Mouse (Mus musculus) cerebellum, adult (tissue): Measurements from ENCODE around the gene Llgl1.

Experiments used
- ATAC-seq: cut with Nextera tagmentation; 2 replicates; pipeline ENCODE4 v1.9.2; 2017; ENCODE audit warnings: mild to moderate bottlenecking, moderate library complexity, mixed read lengths; ENCODE audit not compliant: insufficient number of reproducible peaks, low FRiP score, low TSS enrichment

The Llgl1 gene

GRCm38 (mm10) chr11:60699524-60700075, at the start of gene Llgl1:
Gene Llgl1, plus strand, starts transcription at chr11:60699723.
- peak; percentile 87 for ATAC-seq

- no peak for ATAC-seq
Observed at GRCm38 (mm10) chr11:60696165-60696564, 3.4 kb upstream of the Llgl1 start.

- ATAC-seq = no peak
Observed at GRCm38 (mm10) chr11:60697561-60697960, 2.0 kb upstream of the Llgl1 start.

- no peak for ATAC-seq
Observed at GRCm38 (mm10) chr11:60698806-60699523, 558 bp upstream of the Llgl1 start.

GRCm38 (mm10) chr11:60700320-60701185, 1.0 kb downstream of the Llgl1 start:
- no peak for ATAC-seq

GRCm38 (mm10) chr11:60701611-60702010, 2.1 kb downstream of the Llgl1 start:
- ATAC-seq = no peak

GRCm38 (mm10) chr11:60703131-60703530, 3.6 kb downstream of the Llgl1 start:
- no peak for ATAC-seq

- no peak for ATAC-seq
Observed at GRCm38 (mm10) chr11:60704023-60704880, 4.7 kb downstream of the Llgl1 start.

- ATAC-seq = no peak
Observed at GRCm38 (mm10) chr11:60705255-60705654, 5.7 kb downstream of the Llgl1 start.

GRCm38 (mm10) chr11:60706076-60706475, 6.6 kb downstream of the Llgl1 start:
- no peak for ATAC-seq

GRCm38 (mm10) chr11:60706696-60707480, 7.4 kb downstream of the Llgl1 start:
- no peak for ATAC-seq

GRCm38 (mm10) chr11:60707672-60708071, 8.1 kb downstream of the Llgl1 start:
- no peak for ATAC-seq

GRCm38 (mm10) chr11:60708631-60709030, 9.1 kb downstream of the Llgl1 start:
- no peak for ATAC-seq

GRCm38 (mm10) chr11:60709481-60710465, 10.2 kb downstream of the Llgl1 start:
- no peak for ATAC-seq

- ATAC-seq = no peak
Observed at GRCm38 (mm10) chr11:60711218-60711617, 11.7 kb downstream of the Llgl1 start.

GRCm38 (mm10) chr11:60712040-60712439, 12.5 kb downstream of the Llgl1 start:
- ATAC-seq = no peak

- ATAC-seq = no peak
Observed at GRCm38 (mm10) chr11:60712639-60713255, 13.2 kb downstream of the Llgl1 start.

- no peak for ATAC-seq
Observed at GRCm38 (mm10) chr11:60715833-60716232, 16.3 kb downstream of the Llgl1 start.
